Mouse (Mus musculus): ENCODE measurements around the gene Tubg2. TPM values are rescaled to one million over a fixed set of nuclear protein-coding genes. Genes with fewer than 3 reads are reported as not detected.
"Not testable (repeated sequence)": the region's sequence is repeated elsewhere in the genome, so short reads cannot be mapped to it uniquely, and the experiment has no call there.

Tubg2 gene
- 7.3 and 7.4 TPM in 2 replicates for polyA plus RNA-seq (2015; fragmentation: Nextera tagmentation; extraction: Ambion mirVana)

GRCm38 (mm10) chr11:101155728-101156371, at the start of gene Tubg2:
TSS of gene Tubg2 (plus strand) at chr11:101155907.
- 2% methylated on average over 36 of the region's 36 CpGs for WGBS
- Histone ChIP-seq H3K4me2 (replicated peaks) (peak within 1 kb of the TSS; percentile 85), H3K9me3 (no peaks in the 10 kb centered on the region), H3K9ac (peak within 1 kb of the TSS; percentile 79), H3K4me3 (peak within 1 kb of the TSS; percentile 49), H3K4me1 (peaks cover 16% of the 10 kb centered on the region; the same call in 1 of the 2 replicates), H3K36me3 (no peaks in the 10 kb centered on the region), H3K27me3 (peaks cover 11% of the 10 kb centered on the region; the same call in 1 of the 2 replicates), H3K27ac (no peak within 1 kb of the TSS; the same call in 1 of the 2 replicates)
- ATAC-seq (ENCODE audit: low FRiP score, low read depth): peak; percentile 80

GRCm38 (mm10) chr11:101109351-101109750, 46.4 kb upstream of the Tubg2 start:
- H3K27ac ChIP-seq: no peak overlapping the region
- ATAC-seq (ENCODE audit: low FRiP score, low read depth): no peak
- no peaks in the 10 kb centered on the region for H3K27me3 ChIP-seq
- no peak overlapping the region for H3K4me2 ChIP-seq (replicated peaks)
- H3K9me3 ChIP-seq: no peaks in the 10 kb centered on the region
- no peaks in the 10 kb centered on the region for H3K4me1 ChIP-seq
- no peak overlapping the region for H3K9ac ChIP-seq
- peaks cover 24% of the 10 kb centered on the region for H3K36me3 ChIP-seq
- 83% methylated on average over 4 of the region's 4 CpGs for WGBS
- no peak overlapping the region for H3K4me3 ChIP-seq

DNA sequence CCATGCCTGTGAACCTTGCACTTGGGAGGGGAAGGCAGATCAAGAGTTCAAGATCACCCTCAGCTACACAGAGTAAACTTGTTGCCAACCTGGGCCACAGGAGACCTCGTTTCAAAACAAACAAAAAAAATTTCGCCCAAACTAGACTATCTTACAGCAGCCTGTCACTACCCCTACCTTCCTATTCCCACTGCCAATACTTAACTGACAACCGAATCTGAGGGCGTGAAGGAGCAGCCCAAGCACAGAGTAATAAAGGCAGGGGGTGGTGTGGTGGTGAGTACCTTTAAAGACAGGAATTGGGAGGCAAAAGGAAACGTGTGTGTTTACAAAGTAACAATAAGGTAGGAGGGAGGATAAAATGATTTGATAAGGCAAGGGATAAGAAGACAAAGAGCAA, 45.0 kb upstream of the Tubg2 start:
- H3K36me3 ChIP-seq: peaks cover 15% of the 10 kb centered on the region
- H3K9me3 ChIP-seq: no peaks in the 10 kb centered on the region
- no peak overlapping the region for H3K27ac ChIP-seq
- no peak for ATAC-seq (ENCODE audit: low FRiP score, low read depth)
- no peak overlapping the region for H3K4me2 ChIP-seq (replicated peaks)
- no peak overlapping the region for H3K4me3 ChIP-seq
- no peak overlapping the region for H3K9ac ChIP-seq
- H3K4me1 ChIP-seq: no peaks in the 10 kb centered on the region
- H3K27me3 ChIP-seq: no peaks in the 10 kb centered on the region
- WGBS: 55% methylated on average over 5 of the region's 5 CpGs

- Histone ChIP-seq H3K27me3 (no peaks in the 10 kb centered on the region), H3K9ac (no peak overlapping the region), H3K9me3 (no peaks in the 10 kb centered on the region), H3K36me3 (peaks cover 16% of the 10 kb centered on the region), H3K27ac (no peak overlapping the region), H3K4me2 (replicated peaks) (no peak overlapping the region), H3K4me1 (0 out of 2 replicates have a peak, but pooled peaks cover 3% of the 10 kb centered on the region), H3K4me3 (no peak overlapping the region)
- WGBS: 84% methylated on average over 4 of the region's 4 CpGs
- no peak for ATAC-seq (ENCODE audit: low FRiP score, low read depth)
Observed at GRCm38 (mm10) chr11:101111178-101111577, 44.5 kb upstream of the Tubg2 start.

DNA sequence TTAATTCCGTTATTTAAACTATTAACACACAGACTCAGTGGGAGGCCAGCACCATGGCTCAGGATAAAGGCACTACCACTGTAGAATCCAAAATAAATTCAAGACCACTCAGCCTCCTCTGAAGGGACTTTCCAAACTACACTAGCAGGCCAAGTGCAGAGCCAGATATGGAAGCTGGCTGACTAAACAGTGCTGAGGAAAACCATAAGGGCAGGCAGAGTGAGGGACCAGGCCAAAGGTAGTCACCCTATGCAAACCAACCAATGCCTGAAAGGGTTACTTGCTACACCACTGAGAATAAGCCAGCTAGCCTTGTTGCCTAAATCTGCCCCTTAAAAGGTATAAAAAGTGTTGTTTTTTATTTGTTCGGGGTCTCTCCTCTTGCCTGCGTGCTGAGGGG, 43.5 kb upstream of the Tubg2 start:
- H3K4me1 ChIP-seq: 0 out of 2 replicates have a peak, but pooled peaks cover 7% of the 10 kb centered on the region
- WGBS: 78% methylated on average over 3 of the region's 3 CpGs
- peaks cover 23% of the 10 kb centered on the region for H3K36me3 ChIP-seq

GRCm38 (mm10) chr11:101115564-101115963, 40.1 kb upstream of the Tubg2 start:
- Histone ChIP-seq H3K36me3 (peaks cover 18% of the 10 kb centered on the region), H3K9me3 (no peaks in the 10 kb centered on the region), H3K4me3 (no peak overlapping the region), H3K4me1 (peaks cover 25% of the 10 kb centered on the region), H3K27me3 (no peaks in the 10 kb centered on the region), H3K27ac (no peak overlapping the region), H3K9ac (no peak overlapping the region), H3K4me2 (replicated peaks) (no peak overlapping the region)
- ATAC-seq (ENCODE audit: low FRiP score, low read depth): no peak
- WGBS: 76% methylated on average over 2 of the region's 2 CpGs

More for the DNA sequence above, 43.5 kb upstream of the Tubg2 start:
- Histone ChIP-seq H3K4me2 (replicated peaks) (no peak overlapping the region), H3K9me3 (no peaks in the 10 kb centered on the region), H3K27ac (no peak overlapping the region), H3K27me3 (no peaks in the 10 kb centered on the region), H3K9ac (no peak overlapping the region), H3K4me3 (no peak overlapping the region)
- ATAC-seq (ENCODE audit: low FRiP score, low read depth): no peak

DNA sequence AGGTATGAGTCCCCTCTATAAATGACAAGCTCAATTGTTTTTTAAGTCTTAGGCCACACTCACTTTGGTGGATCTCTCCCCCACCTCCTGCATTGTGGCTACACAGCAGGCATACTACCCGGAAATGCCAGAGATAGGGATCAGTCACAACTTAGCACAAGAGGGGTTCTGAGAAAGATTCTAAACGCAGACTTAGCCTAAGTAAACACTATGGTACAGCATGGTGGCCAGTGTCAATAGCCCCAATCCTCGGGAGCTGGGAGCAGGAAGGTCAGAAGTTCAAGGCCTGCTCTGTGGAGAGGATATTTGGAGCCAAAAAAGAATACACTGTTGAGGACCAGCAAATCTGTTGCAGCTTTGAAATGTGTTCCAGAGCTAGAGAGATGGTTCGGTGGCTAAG, 37.6 kb upstream of the Tubg2 start:
- H3K27me3 ChIP-seq: no peaks in the 10 kb centered on the region
- H3K4me1 ChIP-seq: peaks cover 35% of the 10 kb centered on the region
- peaks cover 24% of the 10 kb centered on the region for H3K36me3 ChIP-seq
- H3K9me3 ChIP-seq: no peaks in the 10 kb centered on the region
- H3K4me2 ChIP-seq (replicated peaks): peak overlapping the region; percentile 95
- no peak overlapping the region for H3K27ac ChIP-seq
- H3K4me3 ChIP-seq: peak overlapping the region; percentile 63
- peak overlapping the region; percentile 81 for H3K9ac ChIP-seq
- WGBS: 43% methylated on average over 4 of the region's 4 CpGs
- ATAC-seq (ENCODE audit: low FRiP score, low read depth): no peak

DNA sequence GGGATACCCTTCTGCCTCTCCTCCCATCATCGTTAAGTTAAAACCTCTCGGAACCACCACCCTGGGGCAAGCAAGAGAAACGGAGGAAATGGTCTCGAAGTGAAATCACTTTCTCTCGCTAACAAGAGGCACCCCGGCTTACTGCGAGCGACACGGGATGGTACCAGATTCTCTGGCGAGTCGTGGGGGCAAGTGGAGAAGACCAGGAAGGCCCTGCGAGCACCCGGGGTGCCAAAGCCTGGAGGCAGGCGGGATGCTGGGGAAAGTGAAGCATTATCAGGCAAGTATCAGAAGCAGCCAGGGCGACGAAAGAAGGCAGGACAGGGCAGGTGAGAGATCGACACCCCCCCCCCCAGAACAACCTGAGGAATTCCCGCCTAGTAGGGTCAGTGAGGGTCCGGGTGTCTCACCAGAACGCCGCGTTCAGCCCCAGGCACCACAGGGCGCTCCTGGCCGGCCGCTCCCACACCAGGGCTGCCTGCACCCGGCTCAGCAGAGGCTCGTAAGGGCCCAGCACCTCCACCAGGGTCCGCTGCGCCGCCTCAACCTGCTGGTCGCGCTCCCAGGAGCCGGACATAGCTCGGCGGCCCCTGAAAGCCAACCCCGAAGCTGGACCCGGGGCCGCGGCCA, 36.5 kb upstream of the Tubg2 start:
- H3K4me3 ChIP-seq: peak overlapping the region; percentile 63
- no peaks in the 10 kb centered on the region for H3K27me3 ChIP-seq
- peak overlapping the region; percentile 95 for H3K4me2 ChIP-seq (replicated peaks)
- peak overlapping the region; percentile 67; the same call in 1 of the 2 replicates for H3K27ac ChIP-seq
- H3K9me3 ChIP-seq: no peaks in the 10 kb centered on the region
- WGBS: under 1% methylated on average over 38 of the region's 39 CpGs
- H3K9ac ChIP-seq: peak overlapping the region; percentile 81
- ATAC-seq (ENCODE audit: low FRiP score, low read depth): peak; percentile 75
- H3K4me1 ChIP-seq: peaks cover 35% of the 10 kb centered on the region
- peaks cover 31% of the 10 kb centered on the region for H3K36me3 ChIP-seq

DNA sequence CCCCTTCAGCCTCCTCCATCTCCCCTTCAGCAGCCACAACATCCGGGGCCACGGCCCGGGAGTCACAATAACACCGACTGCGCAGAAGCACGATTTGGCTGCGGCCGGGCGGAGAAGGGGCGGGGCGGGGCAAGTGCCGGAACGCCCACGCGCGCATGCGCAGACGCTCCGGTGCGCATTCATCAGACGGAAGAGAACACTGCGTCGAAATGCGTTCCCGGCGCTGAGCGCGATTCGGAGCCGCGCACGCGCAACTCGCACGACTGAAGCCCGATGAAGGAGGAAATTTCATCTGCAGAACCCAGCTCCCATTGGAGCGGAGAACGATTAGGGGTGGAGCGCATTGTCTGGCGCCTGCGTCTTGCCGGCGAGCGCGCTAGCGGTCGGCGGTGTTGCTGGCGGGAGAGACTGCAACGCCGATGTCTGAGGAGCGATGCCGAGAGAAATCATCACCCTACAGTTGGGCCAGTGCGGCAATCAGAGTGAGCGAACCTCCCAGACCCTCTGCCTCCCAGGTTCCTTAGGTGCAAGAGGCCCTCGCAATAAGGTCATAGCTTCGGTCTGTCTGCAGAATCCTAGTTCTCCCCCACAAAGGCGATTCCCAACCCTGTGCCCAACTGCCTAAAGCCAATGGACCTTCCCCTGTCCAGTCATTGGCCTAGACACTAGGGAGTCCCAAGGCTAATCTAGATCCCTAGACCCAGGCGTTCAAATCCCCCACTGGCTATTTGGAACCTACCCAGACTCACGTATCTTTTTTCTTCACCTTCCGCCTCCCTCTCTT, 35.8 kb upstream of the Tubg2 start, which contains the start of the genes Retreg3 and Tubg1:
Retreg3 (minus strand) TSS at position 133 of the 784 bp plus-strand sequence.
Tubg1 (plus strand) TSS at position 178 of the 784 bp plus-strand sequence.
- peaks cover 35% of the 10 kb centered on the region for H3K4me1 ChIP-seq
- WGBS: under 1% methylated on average over 61 of the region's 61 CpGs
- peak within 1 kb of the TSS; percentile 88 for H3K27ac ChIP-seq
- peak within 1 kb of the TSS; percentile 97 for H3K4me2 ChIP-seq (replicated peaks)
- peak; percentile 96 for ATAC-seq (ENCODE audit: low FRiP score, low read depth)
- no peaks in the 10 kb centered on the region for H3K9me3 ChIP-seq
- no peaks in the 10 kb centered on the region for H3K27me3 ChIP-seq
- H3K4me3 ChIP-seq: peak within 1 kb of the TSS; percentile 63
- peak within 1 kb of the TSS; percentile 89 for H3K9ac ChIP-seq
- H3K36me3 ChIP-seq: peaks cover 36% of the 10 kb centered on the region

DNA sequence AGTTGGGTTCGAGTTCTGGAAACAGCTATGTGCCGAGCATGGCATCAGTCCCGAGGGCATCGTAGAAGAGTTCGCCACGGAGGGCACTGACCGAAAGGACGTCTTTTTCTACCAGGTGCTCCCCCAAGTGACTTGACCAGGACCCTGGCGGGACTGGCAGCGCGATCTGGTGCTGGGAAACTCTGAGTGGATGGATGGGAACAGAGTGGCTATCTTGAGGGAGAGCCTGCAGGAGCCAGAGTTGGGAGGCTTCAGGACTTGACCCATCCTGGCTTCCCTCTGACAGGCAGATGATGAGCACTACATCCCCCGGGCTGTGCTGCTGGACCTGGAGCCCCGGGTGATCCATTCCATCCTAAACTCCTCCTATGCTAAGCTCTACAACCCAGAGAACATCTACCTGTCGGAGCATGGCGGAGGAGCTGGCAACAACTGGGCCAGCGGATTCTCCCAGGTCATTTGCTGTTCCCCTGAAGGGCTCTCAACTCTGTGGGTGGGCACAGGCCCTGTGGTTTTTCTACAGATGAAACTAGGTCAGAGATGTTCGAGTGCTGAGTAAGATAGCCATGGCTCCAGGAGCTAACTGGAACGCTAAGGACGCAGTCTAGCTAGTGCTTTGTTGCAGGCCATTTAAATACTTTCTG, 35.0 kb upstream of the Tubg2 start:
- Histone ChIP-seq H3K4me3 (peak overlapping the region; percentile 63), H3K27me3 (no peaks in the 10 kb centered on the region), H3K9ac (peak overlapping the region; percentile 89), H3K4me2 (replicated peaks) (peak overlapping the region; percentile 97), H3K4me1 (peaks cover 35% of the 10 kb centered on the region), H3K36me3 (peaks cover 41% of the 10 kb centered on the region), H3K27ac (peak overlapping the region; percentile 88), H3K9me3 (no peaks in the 10 kb centered on the region)
- 22% methylated on average over 19 of the region's 19 CpGs for WGBS
- no peak for ATAC-seq (ENCODE audit: low FRiP score, low read depth)

DNA sequence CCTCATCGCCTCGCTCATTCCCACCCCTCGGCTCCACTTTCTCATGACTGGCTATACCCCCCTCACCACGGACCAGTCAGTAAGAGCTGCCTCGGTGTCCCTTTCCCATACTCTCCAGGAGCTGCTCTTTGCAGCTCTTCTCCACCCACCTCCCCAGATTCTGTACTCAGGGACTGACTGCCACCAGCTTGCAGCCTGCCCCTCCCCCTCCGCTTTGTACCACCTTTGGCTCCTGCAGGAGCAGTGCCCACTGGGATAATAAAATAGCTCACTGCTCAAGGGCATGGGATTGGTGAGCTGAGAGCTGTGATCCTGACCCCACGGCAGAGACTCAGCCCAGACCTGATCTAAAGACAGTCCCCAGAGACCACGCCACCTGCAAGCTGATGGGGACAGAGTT, 31.2 kb upstream of the Tubg2 start:
- Histone ChIP-seq H3K36me3 (peaks cover 50% of the 10 kb centered on the region), H3K4me1 (peaks cover 12% of the 10 kb centered on the region)
- H3K27ac ChIP-seq; H3K9me3 ChIP-seq; ATAC-seq (ENCODE audit: low FRiP score, low read depth); H3K9ac ChIP-seq; H3K27me3 ChIP-seq; H3K4me3 ChIP-seq; H3K4me2 ChIP-seq (replicated peaks): not testable (repeated sequence)
- WGBS: 92% methylated on average over 8 of the region's 8 CpGs
